Mouse (Mus musculus) ovary, postnatal 14 days (tissue): Measurements from ENCODE around the gene Dpy19l2.
"Not testable (repeated sequence)": the region's sequence is repeated elsewhere in the genome, so short reads cannot be mapped to it uniquely, and the experiment has no call there.

ENCODE experiments used
- DNase-seq: peaks from one replicate; pipeline ENCODE4 v3.0.0; 2022; ENCODE audit warnings: low spot score

Dpy19l2 gene

DNA sequence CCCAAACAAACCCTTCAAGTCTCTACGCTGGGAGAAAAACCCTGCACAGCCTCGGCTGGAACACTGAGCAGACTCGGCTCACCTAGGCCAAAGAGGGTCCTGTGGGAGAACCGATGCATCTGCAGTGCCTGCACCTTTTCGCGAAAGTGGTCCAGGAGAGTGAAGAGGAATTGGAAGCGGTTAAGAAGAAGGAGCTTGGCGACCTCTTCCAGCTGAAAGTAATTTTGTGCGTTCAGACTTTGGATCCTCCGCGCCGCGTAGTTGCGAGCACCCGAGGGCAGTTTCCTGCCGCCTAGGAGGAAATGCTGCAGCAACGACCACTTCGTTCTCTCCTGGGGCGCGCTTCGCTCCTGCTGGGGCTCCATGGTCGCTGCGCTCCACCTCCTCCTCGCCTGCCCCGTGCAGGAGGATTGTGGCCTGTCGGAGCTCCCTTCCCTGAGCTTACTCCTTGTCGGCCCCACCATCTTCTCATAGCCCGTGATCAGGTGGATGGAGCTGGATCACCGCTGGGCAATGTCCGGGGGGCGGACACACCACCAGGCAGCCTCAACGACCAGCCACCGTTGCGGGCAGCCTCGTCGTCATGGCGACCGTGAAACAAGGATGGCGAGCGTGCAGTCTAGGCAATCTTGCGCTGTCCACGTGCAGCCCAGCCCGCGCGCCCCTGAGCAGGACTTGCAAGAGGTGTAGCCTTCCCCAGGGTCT, at the start of gene Dpy19l2:
TSS of gene Dpy19l2 (minus strand) at position 594 of the 705 bp plus-strand sequence.
- peak; percentile 10 for DNase-seq

DNA sequence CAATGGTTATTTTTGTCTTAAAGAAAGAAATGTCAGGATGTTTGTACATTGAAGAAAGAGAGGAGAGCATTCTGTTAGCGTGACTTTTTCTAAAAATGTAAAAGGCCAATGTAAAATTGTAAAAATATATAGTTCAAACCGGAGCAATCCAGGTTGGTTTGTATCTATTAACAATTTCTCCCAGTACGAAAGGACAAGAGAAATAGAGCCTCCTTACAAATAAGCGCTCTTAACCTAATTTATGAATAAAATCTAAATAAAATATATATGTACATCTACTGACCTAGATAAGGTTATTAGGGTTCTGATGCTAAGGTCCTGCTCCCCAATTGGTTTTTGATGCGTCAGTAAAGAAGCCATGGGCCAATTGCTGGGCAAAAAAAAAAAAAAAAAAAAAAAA, 48.9 kb upstream of the Dpy19l2 start:
- no peak for DNase-seq

DNA sequence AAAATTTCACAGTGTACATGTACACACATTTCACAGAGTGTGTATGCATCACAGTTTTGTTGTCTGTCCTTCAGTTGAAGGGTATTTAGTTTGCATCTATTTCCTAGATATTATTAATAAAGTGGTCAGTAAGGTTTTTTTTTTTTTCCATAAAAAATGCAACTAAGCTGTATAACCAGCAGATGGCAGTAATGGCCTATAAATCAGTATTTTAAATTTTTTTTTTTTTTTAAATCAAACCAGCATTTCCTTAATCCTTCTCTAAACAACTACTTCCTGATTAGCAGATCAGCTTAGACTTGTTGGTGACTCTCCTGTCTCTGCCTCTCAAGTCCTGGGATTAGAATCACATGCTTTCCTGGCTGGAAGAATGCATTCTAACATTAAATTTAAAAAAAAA, 5.2 kb upstream of the Dpy19l2 start:
- no peak for DNase-seq

DNA sequence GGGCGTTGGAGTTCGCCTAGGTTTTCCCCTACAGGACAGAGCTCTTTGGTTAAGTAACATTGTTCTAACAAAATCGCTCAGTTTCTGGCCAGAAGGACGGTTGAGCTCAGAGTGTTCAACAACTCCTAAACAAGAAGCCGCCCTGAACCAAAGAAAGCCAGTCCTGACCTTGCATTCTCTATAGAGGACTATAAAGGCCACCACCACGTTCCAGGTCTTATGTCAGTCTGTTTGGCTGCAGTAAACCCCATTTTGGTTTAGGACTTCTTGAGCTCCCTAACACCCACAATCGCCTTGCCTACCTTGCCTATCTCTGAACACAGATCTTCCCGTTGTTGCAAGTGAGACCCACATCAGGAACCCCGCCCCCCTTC, 299 bp upstream of the Dpy19l2 start:
- DNase-seq = no peak

DNA sequence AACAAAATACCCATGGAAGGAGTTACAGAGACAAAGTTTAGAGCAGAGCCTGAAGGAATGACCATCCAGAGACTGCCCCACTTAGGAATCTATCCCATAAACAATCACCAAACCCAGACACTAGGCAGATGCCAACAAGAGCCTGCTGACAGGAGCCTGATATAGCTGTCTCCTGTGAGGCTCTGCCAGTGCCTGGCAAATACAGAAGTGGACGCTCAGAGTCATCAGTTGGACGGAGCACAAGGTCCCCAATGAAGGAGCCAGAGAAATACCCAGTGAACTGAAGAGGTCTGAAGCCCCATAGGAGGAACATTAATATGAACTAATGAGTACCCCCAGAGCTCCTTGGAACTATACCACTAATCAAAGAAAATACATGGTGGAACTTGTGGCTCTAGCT, 58.8 kb downstream of the Dpy19l2 start:
- DNase-seq = not testable (repeated sequence)

DNA sequence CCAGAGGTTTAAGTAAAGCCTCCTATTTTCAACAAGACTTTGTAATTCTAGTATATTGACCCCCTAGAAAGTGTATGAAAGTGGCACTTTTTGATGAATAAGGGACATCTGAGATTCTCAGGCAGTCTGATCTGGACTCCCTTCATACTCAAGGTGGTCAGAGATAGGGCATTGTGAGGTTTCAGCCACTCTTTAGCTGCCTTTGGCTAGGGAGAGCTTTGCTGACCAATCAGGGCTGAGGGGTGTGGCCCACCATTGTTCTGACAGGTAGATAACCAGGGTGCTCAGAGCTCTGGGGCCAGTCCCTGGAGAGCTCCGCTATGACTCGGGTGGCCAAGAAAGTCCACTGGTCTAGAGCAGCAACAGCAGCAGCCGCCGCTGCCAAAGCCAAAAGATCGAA, 71.2 kb downstream of the Dpy19l2 start, which contains the start of gene Cypt4:
TSS of gene Cypt4 (plus strand) at position 301 of the 400 bp plus-strand sequence.
- DNase-seq = no peak

DNA sequence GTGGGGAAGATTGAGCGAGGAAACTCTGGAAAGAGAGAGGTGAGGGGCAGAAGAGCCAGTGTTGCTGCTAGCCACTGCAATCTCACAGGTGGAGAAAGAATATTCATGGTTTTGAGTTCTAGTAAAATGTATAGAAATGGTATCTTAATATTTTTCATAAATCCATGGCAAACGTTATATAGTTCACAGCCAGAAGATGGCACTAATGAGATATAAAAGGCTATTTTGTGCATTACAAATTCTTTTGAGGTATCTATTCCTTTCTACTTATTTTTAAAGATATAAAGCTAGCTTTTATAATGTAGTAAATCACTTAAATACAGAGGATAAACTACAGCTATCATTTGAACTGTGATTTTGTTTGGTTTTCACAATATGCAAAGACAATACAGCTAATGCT, 157.9 kb downstream of the Dpy19l2 start:
- DNase-seq = no peak

DNA sequence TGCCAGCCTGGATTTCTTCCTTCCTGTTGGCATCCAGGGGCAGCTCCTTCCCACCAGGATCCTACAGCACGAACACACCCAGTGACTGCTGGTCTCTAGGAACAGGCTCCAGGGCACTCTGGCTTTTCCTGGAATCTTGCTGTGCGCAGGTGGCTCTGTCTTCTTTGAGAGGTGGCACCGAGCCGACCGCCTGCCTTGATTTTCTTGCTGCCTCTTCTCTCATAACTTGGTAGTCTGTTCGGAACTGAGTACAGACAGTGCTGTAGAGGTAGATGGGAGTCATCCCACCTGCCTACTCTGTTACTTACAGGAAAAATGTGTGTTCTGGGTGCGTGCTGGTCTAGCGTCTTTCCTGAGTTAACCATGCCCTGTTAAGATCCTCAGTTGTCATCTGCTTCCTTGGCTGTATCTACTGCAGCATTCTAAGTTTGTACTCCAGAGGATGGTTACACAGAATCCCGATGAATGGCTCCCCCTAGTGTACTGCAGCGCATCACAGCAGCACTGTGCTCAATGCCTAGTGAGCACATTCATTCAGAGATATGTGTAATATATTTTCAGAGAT, 179.4 kb downstream of the Dpy19l2 start:
- peak; percentile 44 for DNase-seq

DNA sequence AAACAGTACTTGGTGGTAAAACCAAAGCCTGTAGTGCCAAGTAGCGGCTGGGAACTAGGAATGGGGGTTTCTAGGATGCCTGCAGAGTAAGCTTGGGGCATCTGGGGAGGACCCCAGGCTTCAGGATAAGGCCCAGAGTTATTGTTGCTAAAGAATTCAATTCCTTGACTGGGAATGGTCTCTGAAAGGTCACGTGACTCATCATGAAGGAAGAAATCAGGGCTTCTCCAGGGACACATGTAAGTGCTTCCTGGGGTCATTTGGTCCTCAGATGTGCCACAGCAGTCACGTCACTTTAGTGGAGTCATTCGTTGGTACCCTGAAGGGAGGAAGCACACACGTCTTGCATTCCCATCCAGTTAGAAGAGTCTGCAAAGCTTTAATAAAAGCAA, 182.0 kb downstream of the Dpy19l2 start:
- DNase-seq = no peak

DNA sequence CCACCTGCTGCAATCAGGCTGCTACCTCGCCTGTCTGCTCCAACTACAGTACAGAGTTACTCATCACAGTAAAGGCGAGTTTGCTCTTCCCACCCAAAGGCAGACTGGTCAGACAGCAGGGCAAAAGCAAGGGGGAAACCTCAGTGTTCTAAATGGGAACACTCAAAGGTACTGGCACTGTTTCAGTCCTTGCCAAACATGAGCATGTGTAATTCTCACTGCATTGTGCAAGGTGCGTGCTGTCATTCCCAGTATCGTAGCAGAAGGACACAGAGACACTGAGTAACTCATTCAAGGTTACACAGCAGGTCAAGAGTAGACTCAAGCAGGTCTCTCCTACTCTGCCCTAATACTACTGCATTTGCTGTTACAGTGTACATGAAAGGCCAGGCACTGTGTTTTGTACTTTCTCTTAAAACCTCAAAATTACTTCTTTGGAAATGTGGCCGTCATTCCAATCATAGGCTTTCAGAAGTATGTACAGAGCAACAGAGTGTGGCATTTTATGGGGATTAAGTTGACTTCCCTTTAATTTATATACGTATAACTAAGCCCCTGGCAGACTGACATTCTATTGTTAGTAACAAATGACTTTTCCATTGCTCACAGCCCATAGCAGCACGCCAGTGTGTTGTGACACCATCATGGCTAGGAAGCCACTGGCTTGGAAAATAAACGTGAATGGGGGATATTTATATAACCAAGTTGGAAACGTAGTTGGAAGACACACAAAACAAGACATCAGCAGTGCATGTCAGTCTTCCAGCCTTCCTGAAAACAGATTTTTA, 182.6 kb downstream of the Dpy19l2 start:
- DNase-seq = no peak

DNA sequence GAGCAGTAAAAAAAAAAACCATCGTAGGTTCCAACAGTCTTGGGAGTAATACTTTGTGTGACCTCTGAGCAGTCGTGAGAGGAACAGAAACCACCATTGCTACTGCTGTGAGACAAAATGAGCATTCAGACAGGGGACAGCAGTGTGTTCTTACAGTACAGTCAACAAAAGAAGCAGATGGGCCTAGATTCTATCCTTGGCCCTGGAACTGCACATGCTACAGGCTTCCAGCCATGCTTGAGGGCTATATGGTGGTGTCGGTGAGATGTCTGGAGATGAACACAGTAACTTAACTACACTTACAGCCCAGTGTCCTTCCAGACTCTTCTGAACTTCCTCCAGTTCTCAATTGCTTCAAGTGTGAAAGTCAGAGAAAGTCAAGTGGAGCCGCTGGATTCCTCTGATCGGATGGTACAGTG, 184.0 kb downstream of the Dpy19l2 start:
- no peak for DNase-seq

DNA sequence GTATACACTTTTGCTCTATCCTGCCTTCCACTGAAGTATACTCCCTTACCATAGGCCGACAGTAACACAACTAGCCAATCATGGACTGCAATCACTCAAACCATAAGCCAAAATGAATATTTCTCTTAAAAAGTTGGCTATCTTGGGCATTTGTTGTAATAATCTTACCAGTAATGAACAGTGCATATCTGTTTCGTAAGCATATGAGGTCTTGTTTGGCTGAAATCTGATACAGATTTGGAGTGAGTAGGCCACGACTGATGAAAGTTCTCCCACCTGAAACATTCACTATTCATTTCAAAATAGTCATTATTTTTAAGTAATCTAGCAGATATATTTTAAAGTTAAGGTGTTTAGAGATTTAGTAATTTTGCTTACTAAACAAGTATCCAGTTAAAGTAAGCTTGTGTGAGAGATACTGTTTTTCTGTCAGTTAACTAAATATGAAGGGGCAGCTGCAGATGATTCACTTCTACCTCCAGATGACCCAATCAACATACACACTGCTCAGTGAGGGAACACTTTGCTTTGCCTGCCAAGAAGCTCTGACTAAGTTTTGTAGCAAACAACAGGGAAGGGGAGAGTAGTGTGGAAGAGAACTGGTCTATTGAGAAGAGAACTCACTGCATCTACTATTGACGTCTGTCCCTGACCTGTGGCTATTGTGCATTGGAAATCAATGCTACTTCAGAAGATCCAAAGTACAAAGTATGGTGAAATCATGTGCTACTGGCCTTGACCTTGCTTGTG, 184.5 kb downstream of the Dpy19l2 start:
- no peak for DNase-seq

DNA sequence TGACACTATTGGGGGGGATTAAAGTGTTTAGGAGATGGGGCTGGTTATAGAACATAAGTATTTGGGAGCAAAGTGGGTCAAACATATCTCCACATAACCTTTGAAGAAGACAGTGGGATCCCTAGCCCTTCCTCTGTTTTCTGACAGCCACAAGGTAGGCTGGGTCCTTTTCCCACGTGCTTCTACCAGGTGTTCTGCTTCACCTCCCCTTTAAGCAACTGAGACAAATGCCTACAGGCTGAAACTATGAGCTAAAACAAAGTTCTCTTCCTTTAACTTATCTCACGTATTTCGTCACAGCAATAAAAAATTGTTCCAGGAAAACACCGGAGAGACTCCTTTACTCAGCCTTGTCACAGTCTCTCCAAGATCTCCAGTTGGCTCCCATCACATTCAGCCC, 187.2 kb downstream of the Dpy19l2 start:
- DNase-seq = no peak
